Mouse (Mus musculus): ENCODE measurements around the gene Map3k9. TPM values are rescaled to one million over a fixed set of nuclear protein-coding genes. Genes with fewer than 3 reads are reported as not detected.

Map3k9 gene
- total RNA-seq, 2 experiments from 2014 or later, result 0.83 TPM; not detected in 1

DNA sequence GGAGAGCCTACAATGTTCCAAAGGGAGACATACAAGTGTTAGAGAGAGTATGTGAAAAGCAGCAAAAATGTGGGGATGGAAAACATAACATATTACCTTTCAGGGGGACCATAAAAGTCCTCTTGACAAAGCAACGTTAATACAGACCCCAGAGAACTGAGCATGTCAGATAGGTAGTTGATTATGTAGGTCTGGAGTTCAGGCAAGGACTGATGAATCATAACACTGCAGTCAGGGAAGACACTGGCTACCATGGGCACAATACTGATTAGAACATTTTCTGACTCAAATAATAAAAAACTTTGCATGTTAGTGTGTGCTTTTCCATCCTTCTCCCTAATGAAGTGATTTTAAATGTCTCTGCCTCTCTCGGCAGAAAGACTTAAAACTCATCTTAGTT, 8.5 kb upstream of the Map3k9 start:
- no peak for ATAC-seq (replicated peaks; ENCODE audit: low FRiP score, poor library complexity, severe bottlenecking)

DNA sequence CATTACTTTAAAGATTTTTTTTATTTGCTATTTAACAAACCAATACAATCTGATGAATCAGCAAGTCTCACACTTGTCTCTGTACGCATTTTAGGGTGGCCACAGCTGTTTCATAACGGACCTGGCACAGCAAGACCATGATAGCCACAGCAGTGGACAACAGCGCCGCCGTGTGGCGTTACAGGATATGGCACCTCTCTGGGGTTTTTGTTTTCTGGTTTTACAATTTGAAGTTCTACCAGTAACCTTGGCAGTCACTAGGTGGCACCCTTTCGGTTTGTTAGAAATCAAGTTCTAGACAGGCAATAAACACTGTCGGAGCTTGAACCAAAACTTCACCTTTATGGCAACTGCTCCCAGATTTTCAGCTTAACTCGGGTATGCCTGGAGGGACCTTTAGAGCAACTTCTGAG, 7.7 kb upstream of the Map3k9 start:
- no peak for ATAC-seq (replicated peaks; ENCODE audit: low FRiP score, poor library complexity, severe bottlenecking)

DNA sequence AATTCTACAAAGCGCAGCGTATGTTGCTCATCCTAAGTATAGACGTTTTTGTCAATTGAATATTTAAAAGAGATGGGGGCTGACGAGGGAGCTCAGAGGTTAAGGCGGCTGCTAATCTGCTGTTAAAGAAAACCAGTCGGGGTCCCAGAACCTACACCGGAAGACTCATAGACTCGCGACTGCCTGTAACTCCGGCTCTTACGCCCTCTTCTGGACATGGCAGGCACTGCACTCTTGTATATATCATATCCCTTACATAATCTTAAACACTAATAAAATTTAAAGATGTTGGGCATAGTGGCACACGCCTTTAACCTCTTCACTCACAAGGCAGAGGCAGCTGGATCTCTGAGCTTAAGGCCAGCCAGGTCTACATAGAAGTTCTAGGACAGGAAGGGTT, 6.3 kb upstream of the Map3k9 start:
- no peak for ATAC-seq (replicated peaks; ENCODE audit: low FRiP score, poor library complexity, severe bottlenecking)

DNA sequence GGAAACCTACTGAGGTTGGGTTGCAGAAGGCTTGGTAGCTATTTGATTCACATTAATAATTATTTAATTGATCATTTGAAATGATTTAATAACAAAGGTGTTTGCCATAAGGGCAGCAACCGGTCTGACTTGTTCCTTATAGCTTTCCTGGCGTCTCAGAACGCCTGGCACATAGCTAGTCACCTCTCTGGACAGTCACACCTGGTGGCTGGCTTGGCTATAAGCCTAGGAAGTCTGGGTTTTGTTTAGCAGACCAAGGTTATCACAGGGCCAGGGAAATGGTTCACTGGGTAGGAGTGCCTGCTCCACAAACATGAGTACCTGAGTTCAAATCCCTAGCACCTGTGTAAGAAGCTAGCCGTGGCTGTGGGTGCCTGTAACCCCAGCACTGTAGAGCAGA, 2.3 kb upstream of the Map3k9 start:
- no peak for ATAC-seq (replicated peaks; ENCODE audit: low FRiP score, poor library complexity, severe bottlenecking)

DNA sequence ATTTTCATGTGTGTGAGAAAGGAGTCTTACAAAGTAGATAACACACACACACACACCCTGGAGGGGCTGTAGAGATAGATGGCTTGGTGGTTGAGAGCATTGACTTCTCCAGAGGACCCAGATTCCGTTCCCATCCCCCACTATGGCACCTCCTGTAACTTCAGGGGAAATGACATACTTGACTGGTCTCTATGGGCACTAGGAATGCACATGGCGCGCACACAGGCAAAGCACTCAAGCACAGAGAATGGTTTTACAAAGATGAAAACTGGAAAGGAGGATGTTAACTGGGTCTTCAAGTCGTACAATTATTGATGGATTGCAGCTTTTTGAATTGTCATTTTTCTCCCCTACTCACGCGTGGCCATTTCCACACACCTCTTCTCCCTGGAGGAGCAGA, 1.6 kb upstream of the Map3k9 start:
- ATAC-seq (replicated peaks; ENCODE audit: low FRiP score, poor library complexity, severe bottlenecking), result no peak

DNA sequence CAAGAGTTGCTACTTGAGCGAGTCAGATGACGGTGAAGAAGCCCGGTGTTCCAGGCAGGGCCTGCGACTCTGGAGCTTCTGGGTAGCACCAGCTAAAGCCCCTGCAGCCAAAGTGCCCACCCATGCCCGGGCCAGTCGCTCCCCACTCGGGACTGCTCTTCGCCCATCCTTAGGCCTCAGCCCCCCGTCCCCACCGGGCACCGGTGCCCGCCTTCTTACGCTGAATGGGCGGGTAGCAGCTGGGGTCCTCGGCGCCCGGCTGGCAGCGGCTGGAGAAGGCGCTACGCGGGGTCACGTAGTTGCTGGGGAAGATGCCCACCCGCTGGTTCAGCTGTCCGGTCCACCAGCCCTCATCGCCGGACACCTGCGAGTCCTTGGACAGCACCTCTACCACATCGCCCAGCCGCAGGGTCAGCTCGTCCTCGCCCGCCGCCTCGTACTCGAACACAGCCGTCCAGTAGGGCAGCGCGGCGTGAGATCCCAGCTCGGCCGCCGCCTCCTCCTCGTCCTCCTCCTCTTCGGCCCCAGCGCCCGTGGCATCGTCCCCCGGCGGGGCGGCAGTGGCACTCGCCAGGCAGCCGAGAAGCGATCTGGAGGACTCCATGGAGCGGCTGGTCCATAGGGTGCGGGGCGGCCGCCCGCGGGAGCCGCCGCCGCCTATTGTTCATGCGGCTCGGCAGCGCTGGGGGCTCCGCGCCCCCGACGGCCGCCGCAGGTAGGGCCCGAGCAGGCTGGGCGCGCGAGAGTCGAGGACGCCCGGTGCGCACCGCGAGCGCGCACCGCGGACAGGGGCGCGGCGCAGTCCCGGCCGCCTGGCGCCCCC, 493 bp downstream of the Map3k9 start:
- ATAC-seq (replicated peaks; ENCODE audit: low FRiP score, poor library complexity, severe bottlenecking), result no peak

DNA sequence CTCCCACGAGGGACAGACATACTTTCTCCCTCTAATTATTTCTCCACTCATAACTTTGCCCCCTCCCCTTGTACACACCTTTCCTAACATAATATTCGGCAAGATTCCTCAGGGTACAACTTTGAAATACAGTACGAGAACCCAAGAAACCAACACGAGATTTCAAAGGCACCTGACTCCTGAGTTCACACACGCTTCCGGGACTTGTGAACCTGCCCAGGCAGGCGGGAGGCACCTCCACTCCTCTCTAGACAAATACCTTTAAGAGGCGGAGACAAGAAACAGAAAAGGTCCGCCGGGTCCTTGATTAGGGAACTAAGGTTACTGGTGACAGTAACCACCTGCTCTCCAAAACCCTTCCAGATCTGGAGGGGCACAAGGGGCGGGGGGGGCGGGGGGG, 1.1 kb downstream of the Map3k9 start:
- no peak for ATAC-seq (replicated peaks; ENCODE audit: low FRiP score, poor library complexity, severe bottlenecking)

DNA sequence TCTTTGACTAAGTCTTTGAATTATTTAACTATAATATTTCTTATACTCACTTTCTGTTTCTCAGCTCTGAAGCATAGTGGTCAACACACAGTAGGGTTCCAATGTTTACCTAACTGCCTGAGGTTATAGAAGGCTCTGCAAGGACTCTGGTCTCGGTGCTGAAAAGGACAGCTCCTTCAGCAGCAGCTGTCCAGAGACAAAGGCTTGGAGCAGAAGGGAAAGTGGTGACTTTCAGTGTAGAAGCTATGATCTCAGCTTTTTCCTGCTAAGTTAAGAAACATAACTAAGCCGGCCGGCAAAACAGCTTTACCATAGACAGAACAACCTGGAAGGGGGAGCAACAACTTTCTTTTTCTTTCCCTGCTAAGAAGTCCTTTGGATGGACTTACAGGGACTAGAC, 4.8 kb downstream of the Map3k9 start:
- ATAC-seq (replicated peaks; ENCODE audit: low FRiP score, poor library complexity, severe bottlenecking), result no peak

DNA sequence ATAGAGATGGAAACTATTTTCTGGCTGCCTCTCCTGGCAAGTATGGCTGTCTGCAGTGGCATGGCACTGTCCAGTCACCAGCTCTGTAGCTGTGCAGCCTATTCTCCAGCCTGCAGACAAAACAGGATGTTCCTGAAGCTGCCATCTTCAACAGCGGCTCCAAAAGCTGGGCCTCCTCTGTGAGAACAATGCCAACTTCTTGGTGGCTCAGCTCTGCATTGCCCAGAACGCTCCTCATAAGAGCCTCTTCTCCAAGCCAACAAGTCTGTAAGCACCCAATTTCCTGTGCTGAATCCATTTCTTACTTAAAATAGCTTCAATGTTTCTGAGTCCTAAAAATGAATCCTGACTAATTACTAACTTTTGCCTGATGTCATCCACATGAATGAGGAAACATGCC, 5.3 kb downstream of the Map3k9 start:
- ATAC-seq (replicated peaks; ENCODE audit: low FRiP score, poor library complexity, severe bottlenecking), result no peak

DNA sequence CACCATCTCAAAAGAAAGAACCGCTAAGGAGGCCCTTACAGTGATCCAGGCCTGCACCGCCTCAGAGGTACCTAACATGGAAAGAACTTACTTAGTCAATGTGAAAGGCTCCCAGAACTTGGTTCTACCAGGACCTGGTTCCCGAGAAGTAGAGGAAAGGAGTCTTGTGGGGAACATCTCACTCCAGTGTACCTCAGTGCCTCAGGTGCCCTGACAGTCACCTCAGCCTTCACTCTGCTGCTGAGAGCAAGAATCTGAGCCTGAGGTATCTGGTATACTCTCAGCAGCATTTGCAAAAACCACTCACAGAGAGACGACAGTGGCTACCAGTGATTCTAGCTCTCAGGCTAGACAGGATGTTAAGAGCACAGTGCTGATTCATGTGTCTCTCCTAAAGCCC, 6.8 kb downstream of the Map3k9 start:
- ATAC-seq (replicated peaks; ENCODE audit: low FRiP score, poor library complexity, severe bottlenecking), result no peak

DNA sequence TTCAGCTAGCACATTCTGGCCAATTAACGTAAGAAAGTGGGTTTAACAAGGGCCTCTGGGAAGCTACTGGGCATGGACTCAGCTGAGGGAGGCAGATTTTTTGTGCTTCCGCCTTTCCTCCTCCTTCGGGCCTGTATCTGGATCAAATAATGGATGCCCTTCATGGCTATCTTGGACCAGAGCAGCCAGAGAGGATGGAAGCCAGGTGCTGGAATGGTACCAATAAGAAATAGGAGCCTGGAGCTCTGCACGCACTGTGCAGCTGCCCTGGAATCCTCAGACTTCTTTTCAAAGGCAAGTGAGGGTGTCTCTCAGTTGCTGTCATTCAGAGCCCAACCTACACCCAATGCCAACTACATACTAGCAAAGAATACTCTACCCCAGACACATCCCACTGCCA, 11.5 kb downstream of the Map3k9 start:
- ATAC-seq (replicated peaks; ENCODE audit: low FRiP score, poor library complexity, severe bottlenecking), result no peak

DNA sequence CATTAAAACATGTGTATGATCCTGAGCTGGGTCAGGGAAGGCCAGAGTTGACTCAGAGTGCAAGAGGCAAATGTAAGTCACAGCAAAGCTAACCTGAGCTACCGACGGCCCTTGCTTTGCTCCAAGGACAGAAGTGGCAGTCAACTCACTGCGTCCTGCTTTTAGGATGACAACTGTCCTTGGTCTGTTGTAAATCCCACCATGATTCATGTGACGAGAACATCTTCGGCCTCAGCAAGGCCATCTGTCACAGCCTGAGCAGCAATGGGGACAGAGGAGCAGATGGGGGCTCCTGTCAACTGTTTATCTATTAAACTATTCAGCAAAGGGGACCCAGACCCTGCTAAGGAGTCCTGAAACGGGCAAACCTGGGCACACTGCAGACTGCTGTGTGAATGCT, 15.6 kb downstream of the Map3k9 start:
- ATAC-seq (replicated peaks; ENCODE audit: low FRiP score, poor library complexity, severe bottlenecking), result no peak

DNA sequence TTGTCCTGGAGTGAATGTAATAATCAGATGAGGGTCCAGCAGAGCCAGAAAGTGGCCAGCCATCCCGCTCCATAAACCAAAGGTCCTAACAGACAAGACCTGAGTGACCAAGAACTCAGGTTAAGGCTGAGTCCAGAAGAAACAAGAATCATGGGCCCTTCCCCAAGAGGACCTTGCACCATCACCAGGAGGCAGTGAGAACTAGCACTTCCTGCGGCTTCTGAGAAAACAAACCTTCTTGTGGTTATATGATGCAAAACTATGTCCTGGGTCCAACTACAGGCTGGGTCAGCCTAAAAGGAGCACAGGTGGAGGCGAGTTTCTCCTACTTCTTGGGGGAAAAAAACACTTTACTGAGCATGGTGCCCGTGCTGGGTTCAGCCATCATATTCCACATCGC, 16.6 kb downstream of the Map3k9 start:
- no peak for ATAC-seq (replicated peaks; ENCODE audit: low FRiP score, poor library complexity, severe bottlenecking)

DNA sequence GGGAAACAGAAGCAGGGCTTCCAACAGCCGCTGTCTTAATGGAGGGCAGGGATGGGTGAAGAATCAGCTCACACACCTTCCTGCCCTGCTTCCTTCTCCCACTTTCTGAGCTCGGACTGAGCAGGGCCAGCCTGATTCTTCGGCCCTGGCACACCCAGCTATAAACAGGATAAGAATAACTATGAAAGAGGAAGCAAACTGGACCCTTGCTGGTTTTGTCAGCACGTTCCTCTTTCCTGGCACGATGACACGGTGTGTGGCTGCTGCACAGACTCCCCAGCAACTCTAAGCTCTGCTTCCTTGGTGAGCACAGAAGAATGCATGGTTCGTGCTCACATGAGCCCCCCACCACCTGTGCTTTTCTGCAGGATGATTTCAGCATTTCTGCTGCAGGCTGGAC, 26.3 kb downstream of the Map3k9 start:
- no peak for ATAC-seq (replicated peaks; ENCODE audit: low FRiP score, poor library complexity, severe bottlenecking)

DNA sequence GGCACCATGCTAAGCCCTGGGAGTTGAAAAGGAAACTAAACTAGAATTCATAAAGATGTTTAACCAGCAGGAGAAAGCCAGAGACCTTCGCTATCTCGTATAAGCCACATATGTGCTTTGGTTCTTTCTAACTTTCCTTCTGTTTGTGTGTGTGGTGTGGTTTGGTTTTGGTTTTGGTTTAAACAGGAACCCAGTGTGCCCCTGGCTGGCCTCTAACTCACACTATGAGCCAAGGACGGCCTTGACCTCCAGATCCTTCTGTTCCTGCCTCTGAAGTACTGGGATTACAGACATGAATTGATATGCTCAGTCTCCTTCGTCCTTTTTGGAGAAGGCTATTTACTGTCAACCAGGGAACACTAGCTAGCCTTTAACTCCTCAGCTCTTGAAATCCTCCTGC, 29.9 kb downstream of the Map3k9 start:
- ATAC-seq (replicated peaks; ENCODE audit: low FRiP score, poor library complexity, severe bottlenecking), result no peak

DNA sequence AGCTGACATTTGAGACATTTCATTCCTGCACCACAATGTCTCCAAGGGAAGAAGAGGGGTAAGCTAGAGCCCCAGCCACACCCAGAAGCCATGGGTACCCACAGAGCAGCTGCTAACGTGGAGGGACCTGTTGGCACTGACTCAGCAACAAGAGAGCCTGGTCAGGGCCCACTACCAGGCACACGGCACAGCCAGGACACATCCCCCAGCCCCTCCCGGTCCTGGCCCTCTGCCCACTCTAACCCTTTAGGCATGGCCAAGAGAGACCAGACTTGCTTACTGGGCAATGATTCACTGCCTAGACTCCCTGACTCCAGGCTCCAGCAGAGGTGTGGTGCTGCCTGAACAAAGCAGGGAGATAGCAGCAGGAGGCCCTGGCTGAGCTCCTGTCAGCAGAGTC, 32.1 kb downstream of the Map3k9 start:
- ATAC-seq (replicated peaks; ENCODE audit: low FRiP score, poor library complexity, severe bottlenecking), result no peak

DNA sequence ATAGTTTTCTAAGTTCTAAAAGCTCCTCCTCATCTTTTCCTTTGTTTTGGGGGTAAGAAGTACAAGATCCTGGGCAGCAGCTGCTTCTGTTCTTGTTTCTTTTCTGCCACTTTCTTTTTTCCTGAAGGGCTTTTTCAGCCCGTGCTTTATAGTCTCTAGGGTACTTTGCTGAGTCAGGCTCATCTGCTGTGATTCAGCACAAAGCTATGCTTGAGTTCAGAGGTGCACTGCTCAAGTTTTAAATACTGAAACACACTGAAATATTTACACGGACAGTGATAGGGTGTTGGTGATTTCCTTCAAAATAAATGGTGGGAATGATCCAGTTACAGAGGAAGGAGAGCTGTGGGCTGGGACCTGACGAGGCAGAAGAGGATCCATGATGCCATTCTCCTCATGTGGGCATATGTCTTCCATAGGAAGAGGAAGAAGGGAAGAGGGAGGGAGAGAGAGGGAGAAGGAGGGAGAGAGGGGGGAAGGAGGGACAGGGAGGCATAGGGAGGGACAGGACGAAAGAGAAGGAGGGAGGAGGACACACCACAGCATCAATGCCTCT, 32.9 kb downstream of the Map3k9 start:
- no peak for ATAC-seq (replicated peaks; ENCODE audit: low FRiP score, poor library complexity, severe bottlenecking)

DNA sequence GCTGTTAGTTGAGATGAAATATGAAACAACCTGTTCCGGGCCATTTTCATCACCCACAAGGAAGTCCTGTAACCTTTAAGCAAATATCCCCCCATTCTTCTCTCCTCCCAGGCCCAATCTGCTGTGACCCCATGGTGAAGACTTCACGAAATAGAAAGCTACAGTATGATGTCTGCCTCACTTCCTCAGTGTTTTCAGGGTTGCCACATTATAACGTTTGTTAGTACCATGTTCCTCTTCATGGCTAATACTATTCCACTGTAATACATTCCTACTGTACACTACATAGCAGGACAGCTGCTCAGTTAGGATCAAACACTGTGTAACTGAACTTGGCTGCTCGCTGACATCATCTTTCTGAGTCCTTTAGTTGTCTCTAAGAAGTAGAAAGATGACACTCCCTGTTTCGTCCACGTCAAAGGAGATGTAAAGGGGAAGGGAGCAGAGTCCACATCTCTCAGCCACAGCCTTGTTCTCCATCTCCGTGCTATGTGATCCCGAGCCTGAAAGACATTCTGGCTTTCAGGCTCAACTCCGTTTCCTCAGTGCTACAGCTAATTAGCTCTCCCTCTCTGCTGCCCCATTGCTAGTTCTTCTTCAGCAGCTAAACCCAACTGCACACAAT, 34.5 kb downstream of the Map3k9 start:
- ATAC-seq (replicated peaks; ENCODE audit: low FRiP score, poor library complexity, severe bottlenecking), result no peak

DNA sequence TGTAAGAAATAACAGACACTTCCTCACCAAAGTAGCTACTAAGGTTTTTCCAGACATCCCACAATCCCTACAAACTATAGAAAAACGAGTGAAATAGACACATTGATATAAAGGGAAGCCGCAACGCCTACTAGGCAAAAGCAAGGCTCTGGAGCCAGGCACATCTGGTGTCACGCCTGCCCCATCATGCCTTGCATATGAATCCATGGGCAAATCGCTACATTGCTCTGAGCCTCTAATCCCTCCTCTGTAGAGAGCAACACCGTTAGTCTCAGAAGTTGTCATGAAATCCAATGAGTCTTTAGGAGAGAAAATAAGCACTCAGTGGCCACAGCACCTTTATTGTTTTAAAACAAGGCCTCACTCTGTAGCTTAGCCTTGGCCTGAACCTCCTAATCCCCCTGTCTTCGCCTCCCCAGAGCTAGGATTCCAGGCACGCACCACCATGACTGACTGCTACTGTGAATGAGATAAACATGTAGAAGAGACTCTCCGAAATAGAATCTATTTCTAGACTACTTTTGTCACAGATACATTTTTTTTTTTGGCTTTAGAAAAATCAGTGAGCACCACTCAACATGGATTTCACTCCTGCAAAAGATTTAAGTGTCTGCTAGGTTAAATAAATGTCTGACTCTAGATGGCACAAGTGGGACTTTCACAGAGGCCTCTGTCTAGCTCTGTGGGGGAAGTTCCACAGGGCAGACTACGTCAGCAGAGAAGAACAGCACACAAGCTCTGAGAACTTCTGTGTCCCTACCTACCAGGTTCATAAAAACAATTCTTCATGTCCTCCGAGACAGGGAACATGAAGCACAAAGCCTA, 45.5 kb downstream of the Map3k9 start:
- ATAC-seq (replicated peaks; ENCODE audit: low FRiP score, poor library complexity, severe bottlenecking), result no peak

DNA sequence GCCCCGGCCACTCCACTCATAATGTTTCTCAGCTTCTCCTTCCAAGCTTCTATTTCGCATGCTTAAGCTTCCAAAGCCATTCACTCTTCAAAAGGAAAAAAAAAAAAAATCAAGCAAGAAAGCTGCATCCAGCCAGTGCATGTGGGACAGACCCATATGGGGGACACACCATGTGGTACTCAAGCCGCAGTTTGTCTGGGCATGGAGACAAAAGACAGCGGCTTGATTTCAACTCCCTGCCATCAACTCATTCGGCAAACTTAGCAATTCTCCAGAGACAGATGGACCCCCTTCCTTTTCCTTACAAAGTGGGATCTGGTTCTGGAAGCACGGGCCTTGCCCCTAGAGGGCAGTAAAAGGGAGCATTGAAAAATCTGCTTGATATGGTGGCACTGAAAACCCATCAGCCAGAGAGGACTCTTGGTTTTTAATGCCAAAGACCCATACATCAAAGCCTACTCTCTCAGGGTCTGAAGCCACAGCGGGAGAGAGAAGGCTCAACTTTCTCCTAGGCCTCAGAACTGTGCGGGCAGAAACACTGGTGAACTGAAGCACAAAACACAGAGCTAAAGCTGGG, 54.6 kb downstream of the Map3k9 start:
- no peak for ATAC-seq (replicated peaks; ENCODE audit: low FRiP score, poor library complexity, severe bottlenecking)

Measured in erythroid progenitor cell, adult 5-6 weeks (primary cell).